7 mouse cellular contexts compared by ENCODE assay signal in genomic region chr14:54463108-54463958, GRCm38 (mm10). TPM values are rescaled to one million over a fixed set of nuclear protein-coding genes. Genes with fewer than 3 reads are reported as not detected.
DNase-seq lines count a peak whose midpoint lies in the region; ATAC-seq and TF ChIP-seq lines count a peak whose summit lies in the region.

No protein-coding gene starts in this region.

- no peak for DNase-seq in neural tube, embryonic 11.5 days (ENCODE audit: low spot score)
- no peak for DNase-seq in neural tube, embryonic 10.5 days (ENCODE audit: extremely low spot score, low spot score)
- DNase-seq in limb, embryonic 14.5 days (ENCODE audit: low spot score): no peak
- DNase-seq in ovary, postnatal 14 days (ENCODE audit: low spot score): no peak
- no peak for DNase-seq in urinary bladder, adult 2 months (ENCODE audit: low spot score)

- no peaks in the 10 kb centered on the region for H3K4me1 ChIP-seq in neural tube, embryonic 11.5 days (ENCODE audit: control insufficient read depth, insufficient read depth, low read length)
- peaks cover 41% of the 10 kb centered on the region for H3K4me1 ChIP-seq in erythroblast, embryonic 14.5 days (ENCODE audit: control insufficient read depth)
- peaks cover 3% of the 10 kb centered on the region; the same call in 1 of the 2 replicates for H3K4me1 ChIP-seq in limb, embryonic 14.5 days (ENCODE audit: control insufficient read depth, insufficient read depth, low read length)
- no peaks in the 10 kb centered on the region for H3K4me1 ChIP-seq in small intestine, adult 2 months (ENCODE audit: control insufficient read depth, insufficient read depth, insufficient read length, low read length)

- no peaks in the 10 kb centered on the region for H3K9me3 ChIP-seq in neural tube, embryonic 11.5 days (ENCODE audit: control insufficient read depth, low read length)
- H3K9me3 ChIP-seq in erythroblast, embryonic 14.5 days (ENCODE audit: control insufficient read depth, low read length): no peaks in the 10 kb centered on the region
- no peaks in the 10 kb centered on the region for H3K9me3 ChIP-seq in limb, embryonic 14.5 days (ENCODE audit: control insufficient read depth, low read length)

- no peak for TF ChIP-seq POLR2A in limb, embryonic 14.5 days (IDR thresholded peaks at IDR 0.05; ENCODE audit: borderline replicate concordance, extremely low read depth, insufficient read depth, insufficient read length)
- no peak for TF ChIP-seq POLR2A in small intestine, adult 2 months (IDR thresholded peaks at IDR 0.05; ENCODE audit: low read depth, low read length)

- H3K27ac ChIP-seq in neural tube, embryonic 11.5 days (ENCODE audit: low read depth, low read length): 0 out of 2 replicates have a peak overlapping the region, but pooled peaks have one; percentile 29
- no peak overlapping the region for H3K27ac ChIP-seq in limb, embryonic 14.5 days (replicated peaks; ENCODE audit: low read depth, low read length)
- H3K27ac ChIP-seq in small intestine, adult 2 months (ENCODE audit: insufficient read depth, low read depth, low read length): peak overlapping the region; percentile 81

- ATAC-seq in neural tube, embryonic 11.5 days (ENCODE audit: insufficient read depth, low FRiP score, low TSS enrichment): peak; percentile 25; the same call in 1 of the 2 replicates
- no peak for ATAC-seq in limb, embryonic 14.5 days (ENCODE audit: low FRiP score, low read depth)

- H3K4me3 ChIP-seq in neural tube, embryonic 11.5 days (ENCODE audit: low read depth, low read length): peak overlapping the region; percentile 74
- H3K4me3 ChIP-seq in erythroblast, embryonic 14.5 days (replicated peaks): peak overlapping the region; percentile 97
- peak overlapping the region; percentile 74 for H3K4me3 ChIP-seq in limb, embryonic 14.5 days (replicated peaks; ENCODE audit: low read length)
- H3K4me3 ChIP-seq in small intestine, adult 2 months (ENCODE audit: low read depth, low read length): peak overlapping the region; percentile 89

- H3K9ac ChIP-seq in neural tube, embryonic 11.5 days (ENCODE audit: low read length): peak overlapping the region; percentile 77
- H3K9ac ChIP-seq in limb, embryonic 14.5 days (ENCODE audit: low read depth, low read length, severe bottlenecking): peak overlapping the region; percentile 66; the same call in 1 of the 2 replicates

- no peaks in the 10 kb centered on the region for H3K27me3 ChIP-seq in neural tube, embryonic 11.5 days (ENCODE audit: control insufficient read depth, insufficient read depth, low read length)
- no peaks in the 10 kb centered on the region for H3K27me3 ChIP-seq in erythroblast, embryonic 14.5 days (ENCODE audit: control insufficient read depth)
- H3K27me3 ChIP-seq in limb, embryonic 14.5 days (ENCODE audit: control insufficient read depth, insufficient read depth, low read length): no peaks in the 10 kb centered on the region
- no peaks in the 10 kb centered on the region for H3K27me3 ChIP-seq in small intestine, adult 2 months (ENCODE audit: control insufficient read depth, insufficient read depth, low read length)

- peaks cover 2% of the 10 kb centered on the region; the same call in 1 of the 2 replicates for H3K36me3 ChIP-seq in neural tube, embryonic 11.5 days (ENCODE audit: control insufficient read depth, insufficient read depth, low read length)
- peaks cover 23% of the 10 kb centered on the region for H3K36me3 ChIP-seq in erythroblast, embryonic 14.5 days (ENCODE audit: control insufficient read depth)
- peaks cover 20% of the 10 kb centered on the region for H3K36me3 ChIP-seq in limb, embryonic 14.5 days (ENCODE audit: control insufficient read depth, insufficient read depth, low read length)
- peaks cover 22% of the 10 kb centered on the region for H3K36me3 ChIP-seq in small intestine, adult 2 months (ENCODE audit: control insufficient read depth, insufficient read depth, low read length)

- H3K4me2 ChIP-seq in neural tube, embryonic 11.5 days (ENCODE audit: low read depth): peak overlapping the region; percentile 88
- peak overlapping the region; percentile 69 for H3K4me2 ChIP-seq in limb, embryonic 14.5 days (replicated peaks; ENCODE audit: low read depth, low read length, severe bottlenecking)

- 15% methylated on average over 12 of the region's 12 CpGs for WGBS in neural tube, embryonic 11.5 days
- WGBS in limb, embryonic 14.5 days: 15% methylated on average over 12 of the region's 12 CpGs
- WGBS in small intestine, adult 2 months: 11% methylated on average over 12 of the region's 12 CpGs

- no peak for TF ChIP-seq CTCF in small intestine, adult 2 months (IDR thresholded peaks at IDR 0.05; ENCODE audit: extremely low read depth, insufficient read length, insufficient replicate concordance, low read depth, low read length)

RNA-seq across cellular contexts. Expression of gene Lrp10, which starts 0.6 kb away (rescaled TPM):
- polyA plus RNA-seq in neural tube, embryonic 11.5 days (2014; fragmentation: Nextera tagmentation; extraction: Ambion mirVana): 24.5 and 26.6 TPM in 2 replicates
- 15.3 and 15.9 TPM in 2 replicates for polyA plus RNA-seq in erythroblast, embryonic 14.5 days (2012)
- polyA plus RNA-seq in limb, embryonic 14.5 days (2012; rRNA removed): 45.7 and 55.7 TPM in 2 replicates
- 40.7 and 40.9 TPM in 2 replicates for polyA plus RNA-seq in limb, embryonic 14.5 days (2014; fragmentation: Nextera tagmentation; extraction: Ambion mirVana)
- polyA plus RNA-seq in small intestine, adult 2 months (2012; rRNA removed): 139 and 303 TPM in 2 replicates
- 81.0 and 93.8 TPM in 2 replicates for polyA plus RNA-seq in urinary bladder, adult 2 months (2012; rRNA removed)

RNA-seq across cellular contexts. Expression of gene Rem2, which starts 12.6 kb away (rescaled TPM):
- polyA plus RNA-seq in neural tube, embryonic 11.5 days (2014; fragmentation: Nextera tagmentation; extraction: Ambion mirVana): 23.3 and 26.2 TPM in 2 replicates
- not detected in 2 replicates for polyA plus RNA-seq in erythroblast, embryonic 14.5 days (2012)
- polyA plus RNA-seq in limb, embryonic 14.5 days (2012; rRNA removed): 1.7 TPM in 2 replicates
- polyA plus RNA-seq in limb, embryonic 14.5 days (2014; fragmentation: Nextera tagmentation; extraction: Ambion mirVana): 1.4 and 2.1 TPM in 2 replicates
- polyA plus RNA-seq in small intestine, adult 2 months (2012; rRNA removed): 0.20 and 0.76 TPM in 2 replicates
- polyA plus RNA-seq in urinary bladder, adult 2 months (2012; rRNA removed): 0.28 and 0.32 TPM in 2 replicates

RNA-seq across cellular contexts. Expression of gene Mmp14, which starts 31.9 kb away (rescaled TPM):
- 69.6 and 70.6 TPM in 2 replicates for polyA plus RNA-seq in neural tube, embryonic 11.5 days (2014; fragmentation: Nextera tagmentation; extraction: Ambion mirVana)
- 0.10 and 0.18 TPM in 2 replicates for polyA plus RNA-seq in erythroblast, embryonic 14.5 days (2012)
- polyA plus RNA-seq in limb, embryonic 14.5 days (2012; rRNA removed): 385 and 418 TPM in 2 replicates
- polyA plus RNA-seq in limb, embryonic 14.5 days (2014; fragmentation: Nextera tagmentation; extraction: Ambion mirVana): 251 and 273 TPM in 2 replicates
- 59.9 and 66.0 TPM in 2 replicates for polyA plus RNA-seq in small intestine, adult 2 months (2012; rRNA removed)
- polyA plus RNA-seq in urinary bladder, adult 2 months (2012; rRNA removed): 202 and 226 TPM in 2 replicates

RNA-seq across cellular contexts. Expression of gene Mrpl52, which starts 36.6 kb away (rescaled TPM):
- polyA plus RNA-seq in neural tube, embryonic 11.5 days (2014; fragmentation: Nextera tagmentation; extraction: Ambion mirVana): 190 and 216 TPM in 2 replicates
- polyA plus RNA-seq in erythroblast, embryonic 14.5 days (2012): 62.3 and 63.5 TPM in 2 replicates
- polyA plus RNA-seq in limb, embryonic 14.5 days (2012; rRNA removed): 167 and 216 TPM in 2 replicates
- polyA plus RNA-seq in limb, embryonic 14.5 days (2014; fragmentation: Nextera tagmentation; extraction: Ambion mirVana): 228 and 265 TPM in 2 replicates
- polyA plus RNA-seq in small intestine, adult 2 months (2012; rRNA removed): 186 and 284 TPM in 2 replicates
- 221 and 233 TPM in 2 replicates for polyA plus RNA-seq in urinary bladder, adult 2 months (2012; rRNA removed)

RNA-seq across cellular contexts. Expression of gene Slc7a7, which starts 45.8 kb away (rescaled TPM):
- polyA plus RNA-seq in neural tube, embryonic 11.5 days (2014; fragmentation: Nextera tagmentation; extraction: Ambion mirVana): 4.5 and 4.8 TPM in 2 replicates
- 0.06 TPM in 1 of 2 replicates, not detected in the other for polyA plus RNA-seq in erythroblast, embryonic 14.5 days (2012)
- polyA plus RNA-seq in limb, embryonic 14.5 days (2012; rRNA removed): 7.4 and 11.1 TPM in 2 replicates
- polyA plus RNA-seq in limb, embryonic 14.5 days (2014; fragmentation: Nextera tagmentation; extraction: Ambion mirVana): 4.5 and 5.6 TPM in 2 replicates
- 110 and 341 TPM in 2 replicates for polyA plus RNA-seq in small intestine, adult 2 months (2012; rRNA removed)
- polyA plus RNA-seq in urinary bladder, adult 2 months (2012; rRNA removed): 8.9 TPM in 2 replicates

Comparison
In these comparisons a context has a peak if more than half of its experiments do, and no peak if none do; other contexts are left out.
1. RNA of gene Mmp14, which starts 31.9 kb away (polyA plus RNA-seq): 251 to 418 TPM in limb, embryonic 14.5 days, 202 to 226 TPM in urinary bladder, adult 2 months, 69.6 to 70.6 TPM in neural tube, embryonic 11.5 days and 59.9 to 66.0 TPM in small intestine, adult 2 months; 0.10 to 0.18 TPM in erythroblast, embryonic 14.5 days; every median in the first group is over 10 times any median in the second.
2. Peak in every context shown above with its lines, with median percentiles within 50 percentile points of each other: H3K4me3 ChIP-seq.